Mouse (Mus musculus) E14TG2a.4 (cell line): ENCODE data around the gene Bbs10.

Experiments used
- H3K27me3 ChIP-seq: 2 replicates; pipeline ENCODE4 v1.6.1; 2014; ENCODE audit warnings: low read length, control low read depth; ENCODE audit not compliant: insufficient read depth
- H3K36me3 ChIP-seq: 2 replicates; pipeline ENCODE4 v1.6.1; 2014; ENCODE audit warnings: low read length, control low read depth; ENCODE audit not compliant: insufficient read depth
- H3K4me1 ChIP-seq: replicated peaks from 2 replicates; pipeline ENCODE4 v1.6.1; 2014; ENCODE audit warnings: low read depth, low read length, control low read depth
- H3K4me3 ChIP-seq: replicated peaks from 2 replicates; pipeline ENCODE4 v1.5.1; 2014; ENCODE audit warnings: mild to moderate bottlenecking, low read length
- H3K9me3 ChIP-seq: 2 replicates; pipeline ENCODE4 v1.6.1; 2014; ENCODE audit warnings: low read length, control low read depth
- CTCF ChIP-seq: conservative IDR thresholded peaks from 2 replicates; pipeline ENCODE4 v1.5.1; 2014; ENCODE audit warnings: low read length
- NANOG ChIP-seq: IDR thresholded peaks from 2 replicates; pipeline ENCODE4 v1.6.1; 2014; ENCODE audit warnings: borderline replicate concordance, low read length, mixed read lengths
- POU5F1 ChIP-seq: IDR thresholded peaks from 2 replicates; pipeline ENCODE4 v1.6.1; 2014; ENCODE audit warnings: low read length, borderline replicate concordance

The Bbs10 gene

GRCm38 (mm10) chr10:111273463-111274088 is 24.9 kb upstream of the Bbs10 start:
- Histone ChIP-seq H3K4me1 (no peaks in the 10 kb centered on the region), H3K4me3 (no peak overlapping the region), H3K27me3 (no peaks in the 10 kb centered on the region), H3K36me3 (peaks cover 29% of the 10 kb centered on the region), H3K9me3 (no peaks in the 10 kb centered on the region)
- no peak for TF ChIP-seq NANOG
- no peak for TF ChIP-seq POU5F1
- TF ChIP-seq CTCF: no peak

- Histone ChIP-seq H3K4me3 (no peak overlapping the region), H3K9me3 (no peaks in the 10 kb centered on the region), H3K36me3 (peaks cover 29% of the 10 kb centered on the region), H3K27me3 (no peaks in the 10 kb centered on the region), H3K4me1 (no peaks in the 10 kb centered on the region)
- no peak for TF ChIP-seq NANOG
These were observed 22.7 kb upstream of the Bbs10 start for GRCm38 (mm10) chr10:111275822-111276221.

GRCm38 (mm10) chr10:111297631-111298030 is 848 bp upstream of the Bbs10 start:
- Histone ChIP-seq H3K9me3 (no peaks in the 10 kb centered on the region), H3K36me3 (peaks cover 16% of the 10 kb centered on the region), H3K4me1 (peaks cover 20% of the 10 kb centered on the region), H3K27me3 (no peaks in the 10 kb centered on the region), H3K4me3 (peak overlapping the region; percentile 91)
- no peak for TF ChIP-seq CTCF
- TF ChIP-seq POU5F1: no peak
- TF ChIP-seq NANOG: no peak

GRCm38 (mm10) chr10:111299591-111299990 is 1.1 kb downstream of the Bbs10 start:
- TF ChIP-seq NANOG (no peak), POU5F1 (no peak), CTCF (no peak)

GRCm38 (mm10) chr10:111301041-111301440 is 2.6 kb downstream of the Bbs10 start:
- Histone ChIP-seq H3K4me1 (peaks cover 20% of the 10 kb centered on the region), H3K9me3 (no peaks in the 10 kb centered on the region), H3K4me3 (no peak overlapping the region), H3K36me3 (peaks cover 16% of the 10 kb centered on the region), H3K27me3 (no peaks in the 10 kb centered on the region)
- TF ChIP-seq POU5F1 (no peak), NANOG (no peak), CTCF (no peak)

More at GRCm38 (mm10) chr10:111299591-111299990, 1.1 kb downstream of the Bbs10 start:
- Histone ChIP-seq H3K9me3 (no peaks in the 10 kb centered on the region), H3K27me3 (no peaks in the 10 kb centered on the region), H3K4me3 (peak overlapping the region; percentile 91), H3K36me3 (peaks cover 16% of the 10 kb centered on the region), H3K4me1 (peaks cover 20% of the 10 kb centered on the region)

GRCm38 (mm10) chr10:111302486-111302885 is 4.0 kb downstream of the Bbs10 start:
- Histone ChIP-seq H3K9me3 (no peaks in the 10 kb centered on the region), H3K4me3 (no peak overlapping the region), H3K36me3 (peaks cover 16% of the 10 kb centered on the region), H3K4me1 (peaks cover 19% of the 10 kb centered on the region), H3K27me3 (no peaks in the 10 kb centered on the region)
- no peak for TF ChIP-seq POU5F1
- no peak for TF ChIP-seq NANOG
- TF ChIP-seq CTCF: no peak

GRCm38 (mm10) chr10:111308850-111309501 is 10.5 kb downstream of the Bbs10 start:
- Histone ChIP-seq H3K4me1 (peaks cover 12% of the 10 kb centered on the region), H3K27me3 (no peaks in the 10 kb centered on the region), H3K9me3 (no peaks in the 10 kb centered on the region), H3K36me3 (no peaks in the 10 kb centered on the region), H3K4me3 (no peak overlapping the region)
- no peak for TF ChIP-seq NANOG
- no peak for TF ChIP-seq CTCF
- no peak for TF ChIP-seq POU5F1

GRCm38 (mm10) chr10:111313282-111313681 is 14.8 kb downstream of the Bbs10 start:
- peaks cover 16% of the 10 kb centered on the region for H3K4me1 ChIP-seq
- H3K36me3 ChIP-seq: no peaks in the 10 kb centered on the region
- no peaks in the 10 kb centered on the region for H3K9me3 ChIP-seq
- TF ChIP-seq POU5F1 (no peak), NANOG (no peak), CTCF (no peak)
- 0 out of 2 replicates have a peak, but pooled peaks cover 3% of the 10 kb centered on the region for H3K27me3 ChIP-seq
- no peak overlapping the region for H3K4me3 ChIP-seq
